ENCODE assay signal across 19 mouse cellular contexts in the genomic region with DNA sequence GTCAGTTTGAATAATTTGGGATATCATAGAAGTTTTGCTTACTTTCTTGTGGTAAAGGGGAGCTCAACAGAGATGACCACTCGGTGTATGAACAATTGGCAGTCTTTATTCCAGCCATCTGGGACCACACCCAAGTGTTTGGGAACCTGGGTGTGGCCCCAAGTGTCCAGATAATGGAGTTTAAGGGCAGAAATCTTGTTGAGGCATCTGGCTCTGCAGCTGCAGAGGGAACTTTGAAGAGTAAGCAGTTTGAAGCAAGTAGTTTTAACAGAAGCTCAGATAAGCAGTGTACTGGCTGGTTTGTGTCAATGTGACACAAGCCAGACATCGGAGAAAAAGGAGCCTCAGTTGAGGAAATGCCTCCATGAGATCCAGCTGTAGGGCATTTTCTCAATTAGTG. TPM values are rescaled to one million over a fixed set of nuclear protein-coding genes. Genes with fewer than 3 reads are reported as not detected.
A peak's percentile ranks its signal among the peaks of the same experiment; 100 is the strongest.
DNase-seq lines count a peak whose midpoint lies in the region; ATAC-seq and TF ChIP-seq lines count a peak whose summit lies in the region.
"Had no signal": no experiment of that assay in that cellular context is flagged by ENCODE, and none has a peak within 500 bp of the region (broad histone marks: within the 10 kb centered on the region; RNA-seq: fewer than 3 reads in every experiment).

No protein-coding gene starts in this region.

- H3K9ac ChIP-seq in heart, adult 2 months (ENCODE audit: low read depth, low read length) = no peak overlapping the region
- peak overlapping the region; percentile 24; the same call in 1 of the 2 replicates for H3K9ac ChIP-seq in heart, embryonic 13.5 days
- H3K9ac ChIP-seq in liver, embryonic 16.5 days (ENCODE audit: low read depth, low read length) = 0 out of 2 replicates have a peak overlapping the region, but pooled peaks have one; percentile 6
- H3K9ac ChIP-seq: embryonic facial prominence, embryonic 15.5 days; forebrain, postnatal 0 days; lung, embryonic 14.5 days; midbrain, embryonic 12.5 days; neural tube, embryonic 12.5 days had no signal

- no peak for TF ChIP-seq EP300 in heart, adult 2 months (IDR thresholded peaks at IDR 0.05; ENCODE audit: insufficient read depth, low read depth, low read length)

- intact Hi-C loops in heart, adult 2 months (cut with DNase I) = no loop called here

- H3K4me2 ChIP-seq in heart, embryonic 13.5 days = peak overlapping the region; percentile 36
- H3K4me2 ChIP-seq in liver, embryonic 16.5 days (ENCODE audit: low read depth, low read length) = peak overlapping the region; percentile 7
- H3K4me2 ChIP-seq: embryonic facial prominence, embryonic 15.5 days; lung, embryonic 14.5 days; midbrain, embryonic 12.5 days; neural tube, embryonic 12.5 days had no signal

- no peaks in the 10 kb centered on the region for H3K4me1 ChIP-seq in heart, adult 2 months (ENCODE audit: control insufficient read depth, insufficient read depth, low read length)
- peaks cover 33% of the 10 kb centered on the region for H3K4me1 ChIP-seq in heart, embryonic 13.5 days
- H3K4me1 ChIP-seq in liver, embryonic 16.5 days (ENCODE audit: control insufficient read depth, low read depth, low read length) = peaks cover 39% of the 10 kb centered on the region
- H3K4me1 ChIP-seq: embryonic facial prominence, embryonic 15.5 days; midbrain, embryonic 12.5 days; neural tube, embryonic 12.5 days had no signal

- DNase-seq in heart, adult 11 months = peak; percentile 94
- no peak for DNase-seq in heart, adult 2 months
- DNase-seq in c-Kit-positive CD71-positive TER-119-negative erythroid progenitor cells, embryonic 14.5 days (ENCODE audit: low read depth) = peak; percentile 46
- no peak for DNase-seq in urinary bladder, postnatal 14 days (ENCODE audit: low spot score)
- DNase-seq in kidney, adult 9 months = no peak
- DNase-seq: adrenal gland, postnatal 36 days; cerebellum, adult 18-20 months; forebrain, postnatal 0 days; kidney, postnatal 25 days; lung, embryonic 14.5 days; right cerebral cortex, adult 18-20 months; thymus, postnatal 25 days had no signal

- H3K27me3 ChIP-seq in heart, adult 2 months (ENCODE audit: control insufficient read depth, insufficient read depth, low read length) = 0 out of 2 replicates have a peak, but pooled peaks cover 1% of the 10 kb centered on the region
- H3K27me3 ChIP-seq in heart, embryonic 13.5 days (replicated peaks) = no peaks in the 10 kb centered on the region
- no peaks in the 10 kb centered on the region for H3K27me3 ChIP-seq in liver, embryonic 16.5 days (ENCODE audit: control insufficient read depth, insufficient read depth, low read depth, low read length)
- H3K27me3 ChIP-seq: embryonic facial prominence, embryonic 15.5 days; midbrain, embryonic 12.5 days; neural tube, embryonic 12.5 days had no signal

- H3K27ac ChIP-seq in heart, adult 2 months = no peak overlapping the region
- H3K27ac ChIP-seq in heart, embryonic 13.5 days (replicated peaks) = peak overlapping the region; percentile 53
- peak overlapping the region; percentile 18; the same call in 1 of the 2 replicates for H3K27ac ChIP-seq in liver, embryonic 16.5 days (ENCODE audit: low read length)
- H3K27ac ChIP-seq: embryonic facial prominence, embryonic 15.5 days; midbrain, embryonic 12.5 days; neural tube, embryonic 12.5 days had no signal

- H3K36me3 ChIP-seq in heart, adult 2 months (ENCODE audit: control insufficient read depth, insufficient read depth, low read length) = no peaks in the 10 kb centered on the region
- no peaks in the 10 kb centered on the region for H3K36me3 ChIP-seq in heart, embryonic 13.5 days
- H3K36me3 ChIP-seq in liver, embryonic 16.5 days (ENCODE audit: control insufficient read depth, insufficient read depth) = no peaks in the 10 kb centered on the region
- H3K36me3 ChIP-seq: embryonic facial prominence, embryonic 15.5 days; midbrain, embryonic 12.5 days; neural tube, embryonic 12.5 days had no signal

- no peak for TF ChIP-seq CTCF in heart, adult 2 months (IDR thresholded peaks at IDR 0.05)

- no peaks in the 10 kb centered on the region for H3K79me2 ChIP-seq in heart, adult 2 months (replicated peaks; ENCODE audit: control insufficient read depth, insufficient read depth, low read length)

- 7% methylated on average over 2 of the region's 2 CpGs for WGBS in heart, adult 2 months
- 15% methylated on average over 2 of the region's 2 CpGs for WGBS in heart, embryonic 13.5 days
- WGBS in liver, embryonic 16.5 days (ENCODE audit: insufficient replicate concordance) = 19% methylated on average over 2 of the region's 2 CpGs

- no peak for ATAC-seq in heart, embryonic 13.5 days (ENCODE audit: extremely low read depth, insufficient number of reproducible peaks, low FRiP score, low TSS enrichment)
- ATAC-seq in liver, embryonic 16.5 days (ENCODE audit: low read depth) = peak; percentile 62
- no peak for ATAC-seq in CD4-positive, CD25-positive, alpha-beta regulatory T cell, adult 4 months
- ATAC-seq: forebrain, postnatal 0 days had no signal

- no peak overlapping the region for H3K4me3 ChIP-seq in heart, adult 2 months
- H3K4me3 ChIP-seq in heart, embryonic 13.5 days = no peak overlapping the region
- H3K4me3 ChIP-seq in liver, embryonic 16.5 days (ENCODE audit: low read depth, low read length) = no peak overlapping the region
- H3K4me3 ChIP-seq: embryonic facial prominence, embryonic 15.5 days; midbrain, embryonic 12.5 days; neural tube, embryonic 12.5 days had no signal

- no peak for TF ChIP-seq POLR2A in heart, adult 2 months (IDR thresholded peaks at IDR 0.05; ENCODE audit: insufficient read depth, low read depth, low read length)

- no peaks in the 10 kb centered on the region for H3K9me3 ChIP-seq in heart, embryonic 13.5 days
- H3K9me3 ChIP-seq in liver, embryonic 16.5 days (replicated peaks; ENCODE audit: control insufficient read depth, low read length) = no peaks in the 10 kb centered on the region
- H3K9me3 ChIP-seq: embryonic facial prominence, embryonic 15.5 days; midbrain, embryonic 12.5 days; neural tube, embryonic 12.5 days had no signal

RNA-seq across cellular contexts. Expression of gene Msmb, which starts 7.5 kb away (rescaled TPM):
- not detected for total RNA-seq in heart, adult 2 months (2021)
- polyA plus RNA-seq in heart, adult 2 months (2012; rRNA removed) = not detected in 2 replicates
- polyA plus RNA-seq in heart, embryonic 13.5 days (2015; fragmentation: Nextera tagmentation; extraction: Ambion mirVana) = not detected in 2 replicates
- polyA plus RNA-seq in liver, embryonic 16.5 days (2015; fragmentation: Nextera tagmentation; extraction: Ambion mirVana) = 0.49 TPM in 1 of 2 replicates, not detected in the other
- not detected for polyA plus RNA-seq in CD4-positive, CD25-positive, alpha-beta regulatory T cell, adult 4 months (2017; shearing (Covaris generic))
- total RNA-seq: adrenal gland, postnatal 36 days; forebrain, postnatal 0 days had no signal
- polyA plus RNA-seq: embryonic facial prominence, embryonic 15.5 days; forebrain, postnatal 0 days; heart, postnatal 0 days; lung, embryonic 14.5 days; midbrain, embryonic 12.5 days; neural tube, embryonic 12.5 days had no signal

RNA-seq across cellular contexts. Expression of gene Ncoa4, which starts 25.4 kb away (rescaled TPM):
- total RNA-seq in heart, adult 2 months (2021) = 100 to 1,000 TPM; 135 to 196 TPM
- 36.7 and 72.2 TPM in 2 replicates for polyA plus RNA-seq in heart, adult 2 months (2012; rRNA removed)
- 117 and 141 TPM in 2 replicates for polyA plus RNA-seq in heart, embryonic 13.5 days (2015; fragmentation: Nextera tagmentation; extraction: Ambion mirVana)
- 355 and 363 TPM in 2 replicates for polyA plus RNA-seq in liver, embryonic 16.5 days (2015; fragmentation: Nextera tagmentation; extraction: Ambion mirVana)
- polyA plus RNA-seq in CD4-positive, CD25-positive, alpha-beta regulatory T cell, adult 4 months (2017; shearing (Covaris generic)) = 10 to 100 TPM; 92.5 to 95.7 TPM

RNA-seq across cellular contexts. Expression of gene Dph3, which starts 48.8 kb away (rescaled TPM):
- total RNA-seq in heart, adult 2 months (2021) = 10 to 100 TPM; 81.7 to 99.2 TPM
- polyA plus RNA-seq in heart, adult 2 months (2012; rRNA removed) = 40.2 and 63.3 TPM in 2 replicates
- polyA plus RNA-seq in heart, embryonic 13.5 days (2015; fragmentation: Nextera tagmentation; extraction: Ambion mirVana) = 76.6 and 96.8 TPM in 2 replicates
- 48.0 and 60.6 TPM in 2 replicates for polyA plus RNA-seq in liver, embryonic 16.5 days (2015; fragmentation: Nextera tagmentation; extraction: Ambion mirVana)
- 10 to 100 TPM; 55.6 to 63.5 TPM for polyA plus RNA-seq in CD4-positive, CD25-positive, alpha-beta regulatory T cell, adult 4 months (2017; shearing (Covaris generic))

RNA-seq across cellular contexts. Expression of gene Oxnad1, which starts 49.1 kb away (rescaled TPM):
- 10 to 100 TPM; 49.5 to 54.9 TPM for total RNA-seq in heart, adult 2 months (2021)
- polyA plus RNA-seq in heart, adult 2 months (2012; rRNA removed) = 53.9 and 92.7 TPM in 2 replicates
- 31.9 and 38.8 TPM in 2 replicates for polyA plus RNA-seq in heart, embryonic 13.5 days (2015; fragmentation: Nextera tagmentation; extraction: Ambion mirVana)
- 13.0 and 16.9 TPM in 2 replicates for polyA plus RNA-seq in liver, embryonic 16.5 days (2015; fragmentation: Nextera tagmentation; extraction: Ambion mirVana)
- 10 to 100 TPM; 14.8 to 25.3 TPM for polyA plus RNA-seq in CD4-positive, CD25-positive, alpha-beta regulatory T cell, adult 4 months (2017; shearing (Covaris generic))

Comparison
In these comparisons a context has a peak if more than half of its experiments do, and no peak if none do; other contexts are left out.
1. DNase-seq: peak in heart, adult 11 months (single experiment) and c-Kit-positive CD71-positive TER-119-negative erythroid progenitor cells, embryonic 14.5 days (single experiment); none in heart, adult 2 months (0 of 2), urinary bladder, postnatal 14 days (single experiment) and kidney, adult 9 months (single experiment).